Mouse (Mus musculus): Measurements from ENCODE around the gene Gm10428.

The Gm10428 gene

GRCm38 (mm10) chr11:62752780-62753179, at the start of gene Gm10428:
TSS of gene Gm10428 (plus strand) at chr11:62753100.
- 92% methylated on average over 8 of the region's 8 CpGs for WGBS

GRCm38 (mm10) chr11:62706141-62706540, 46.8 kb upstream of the Gm10428 start:
- 82% methylated on average over 2 of the region's 2 CpGs for WGBS

GRCm38 (mm10) chr11:62708252-62708651, 44.6 kb upstream of the Gm10428 start:
- 85% methylated on average over 7 of the region's 7 CpGs for WGBS

GRCm38 (mm10) chr11:62710657-62711056, 42.2 kb upstream of the Gm10428 start:
- 92% methylated on average over 5 of the region's 5 CpGs for WGBS

- 95% methylated on average over 8 of the region's 8 CpGs for WGBS
Measured at GRCm38 (mm10) chr11:62728276-62728675, 24.6 kb upstream of the Gm10428 start.

- 1% methylated on average over 48 of the region's 48 CpGs for WGBS
Measured at GRCm38 (mm10) chr11:62731311-62732021, 21.4 kb upstream of the Gm10428 start, which contains the start of gene Zfp287. TSS of gene Zfp287 (minus strand) at chr11:62731905.

- WGBS, result 5% methylated on average over 5 of the region's 5 CpGs
Measured at GRCm38 (mm10) chr11:62732022-62732387, 20.9 kb upstream of the Gm10428 start.

- 76% methylated on average over 3 of the region's 3 CpGs for WGBS
Measured at GRCm38 (mm10) chr11:62732665-62733064, 20.2 kb upstream of the Gm10428 start.

GRCm38 (mm10) chr11:62741186-62741585, 11.7 kb upstream of the Gm10428 start:
- 88% methylated on average over 2 of the region's 2 CpGs for WGBS

GRCm38 (mm10) chr11:62742261-62742957, 10.5 kb upstream of the Gm10428 start:
- WGBS, result 78% methylated on average over 10 of the region's 10 CpGs

GRCm38 (mm10) chr11:62744103-62744502, 8.8 kb upstream of the Gm10428 start:
- 53% methylated on average over 5 of the region's 5 CpGs for WGBS

GRCm38 (mm10) chr11:62746001-62746533, 6.8 kb upstream of the Gm10428 start:
- 1% methylated on average over 27 of the region's 27 CpGs for WGBS

- 80% methylated on average over 9 of the region's 9 CpGs for WGBS
Measured at GRCm38 (mm10) chr11:62747227-62747626, 5.7 kb upstream of the Gm10428 start.

- WGBS, result 91% methylated on average over 4 of the region's 4 CpGs
Measured at GRCm38 (mm10) chr11:62748062-62748461, 4.8 kb upstream of the Gm10428 start.

GRCm38 (mm10) chr11:62749445-62749844, 3.5 kb upstream of the Gm10428 start:
- WGBS, result 90% methylated on average over 13 of the region's 13 CpGs

GRCm38 (mm10) chr11:62752191-62752590, 709 bp upstream of the Gm10428 start:
- 64% methylated on average over 11 of the region's 11 CpGs for WGBS

- WGBS, result 4% methylated on average over 36 of the region's 36 CpGs
Measured at GRCm38 (mm10) chr11:62756456-62757142, 3.7 kb downstream of the Gm10428 start.

- 7% methylated on average over 7 of the region's 7 CpGs for WGBS
Measured at GRCm38 (mm10) chr11:62757143-62757507, 4.2 kb downstream of the Gm10428 start.

- 89% methylated on average over 6 of the region's 6 CpGs for whole genome bisulfite sequencing
Measured at GRCm38 (mm10) chr11:62757906-62758305, 5.0 kb downstream of the Gm10428 start.

GRCm38 (mm10) chr11:62758491-62758890, 5.6 kb downstream of the Gm10428 start:
- WGBS, result 92% methylated on average over 11 of the region's 11 CpGs

GRCm38 (mm10) chr11:62760755-62761457, 8.0 kb downstream of the Gm10428 start:
- 86% methylated on average over 9 of the region's 9 CpGs for WGBS

- 60% methylated on average over 7 of the region's 7 CpGs for WGBS
Measured at GRCm38 (mm10) chr11:62776510-62776909, 23.6 kb downstream of the Gm10428 start.

All from cerebral cortex, adult 2 months (tissue).